Mouse (Mus musculus) cerebellum, adult 2 months (tissue): Measurements from ENCODE around the gene Sidt1.

Experiments used
- CTCF ChIP-seq: fragments of 200-500 bp; IDR thresholded peaks from 2 replicates; pipeline ENCODE4 v1.5.1; 2011; ENCODE audit warnings: low read depth, mild to moderate bottlenecking, control low read depth, low read length, moderate library complexity, borderline replicate concordance; ENCODE audit not compliant: insufficient read depth
- POLR2A ChIP-seq: fragments of 200-500 bp; IDR thresholded peaks from 2 replicates; pipeline ENCODE4 v1.6.1; 2011; ENCODE audit warnings: low read length, control low read depth, borderline replicate concordance; ENCODE audit not compliant: insufficient read depth

DNA sequence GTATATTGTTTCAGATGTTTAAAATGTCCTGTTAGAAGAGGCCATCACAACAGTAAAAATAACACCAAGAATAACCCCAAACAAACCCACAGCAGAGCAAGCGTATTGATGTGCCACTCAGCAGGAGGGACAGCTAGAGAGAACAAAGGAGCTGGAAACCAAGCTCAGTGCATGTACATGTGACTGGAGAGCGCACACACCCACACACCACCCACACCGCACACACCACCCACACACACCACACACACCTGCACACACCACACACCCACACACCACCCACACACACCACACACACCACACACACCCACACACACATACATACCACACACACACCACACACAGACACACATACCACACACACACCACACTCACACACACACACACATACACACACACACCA is 12.8 kb downstream of the Sidt1 start:
- TF ChIP-seq CTCF (no peak), POLR2A (no peak)
